Mouse (Mus musculus) adrenal gland, postnatal 4 days (tissue): ENCODE results near the gene Gm16223. TPM values are rescaled to one million over a fixed set of nuclear protein-coding genes. Genes with fewer than 3 reads are reported as not detected.

Source experiments
- DNase-seq, 2 experiments: peaks; one replicate each; pipeline ENCODE4 v3.0.0; 2021 to 2022; ENCODE audit warnings: low spot score in 2 of 2, mixed read lengths in 2 of 2
- long read RNA-seq, 2 experiments: library from polyadenylated mRNA; stranded (forward); transcript quantifications; one replicate each; pipeline ENCODE4 v2.0.0; 2021
- total RNA-seq, 2 experiments: library from RNA; stranded (reverse); gene quantifications; 2 replicates each; pipeline ENCODE4 v1.2.3; 2021

Gm16223 gene
- total RNA-seq, result under 1 TPM in 1 of 2 experiments, not detected in 1; 0.14 TPM
- long read RNA-seq, experiment 1, result 0 reads
- long read RNA-seq, experiment 2, result 0 reads

DNA sequence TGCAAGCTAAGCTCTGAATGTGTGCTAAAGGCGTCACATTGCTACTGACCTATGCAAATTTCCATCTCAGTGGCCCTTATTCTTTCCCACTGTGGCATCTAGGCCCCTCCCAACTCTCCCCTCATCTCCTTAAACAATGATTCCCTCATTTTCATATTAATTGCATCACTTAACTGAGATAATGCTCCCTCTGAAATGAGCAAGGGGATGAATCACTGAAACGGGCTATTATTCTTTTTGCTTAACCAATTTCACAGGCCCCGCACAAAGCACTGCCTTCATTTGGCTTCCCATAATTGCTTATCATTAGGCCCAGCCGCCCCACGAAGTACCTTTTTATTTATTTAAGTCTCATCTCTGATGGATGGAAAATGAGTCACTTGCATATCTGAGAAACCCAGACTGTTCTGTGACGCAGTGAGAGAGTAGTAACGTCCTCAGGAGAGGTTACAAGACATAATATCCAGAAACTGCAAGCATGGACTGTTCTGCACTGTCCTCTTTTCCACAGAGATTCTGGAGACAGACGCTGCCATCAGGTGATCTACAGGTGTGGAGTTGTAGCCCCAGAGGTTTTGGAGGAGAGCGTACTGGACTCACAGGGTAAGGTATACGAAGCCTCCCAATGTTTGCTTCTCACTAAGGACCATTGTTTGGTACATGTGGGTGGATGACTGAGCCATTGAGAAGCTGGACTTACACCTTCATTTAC lies at the start of gene Gm16223:
Gene Gm16223, plus strand, starts transcription at position 485 of the 712 bp plus-strand sequence.
- DNase-seq, result no peak

DNA sequence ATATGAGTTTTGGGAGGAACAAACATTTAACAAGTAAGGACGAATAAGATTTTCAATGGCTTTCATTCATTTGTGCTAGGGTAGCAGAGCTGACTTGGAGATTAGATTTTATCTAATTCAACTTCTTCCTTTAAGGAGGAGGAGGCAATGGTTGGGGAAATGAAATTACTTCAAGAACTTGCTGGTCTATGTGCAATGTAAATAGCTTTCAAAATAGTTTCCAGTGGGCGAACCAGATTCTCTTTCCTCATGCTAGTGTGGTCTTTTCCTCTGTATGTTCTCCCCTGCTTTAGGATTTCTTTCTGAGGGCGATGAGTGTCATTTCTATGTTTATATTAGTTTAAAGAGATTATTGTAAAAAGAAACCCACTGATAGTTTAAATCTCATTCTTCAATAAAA lies 45.7 kb upstream of the Gm16223 start:
- DNase-seq, result no peak

DNA sequence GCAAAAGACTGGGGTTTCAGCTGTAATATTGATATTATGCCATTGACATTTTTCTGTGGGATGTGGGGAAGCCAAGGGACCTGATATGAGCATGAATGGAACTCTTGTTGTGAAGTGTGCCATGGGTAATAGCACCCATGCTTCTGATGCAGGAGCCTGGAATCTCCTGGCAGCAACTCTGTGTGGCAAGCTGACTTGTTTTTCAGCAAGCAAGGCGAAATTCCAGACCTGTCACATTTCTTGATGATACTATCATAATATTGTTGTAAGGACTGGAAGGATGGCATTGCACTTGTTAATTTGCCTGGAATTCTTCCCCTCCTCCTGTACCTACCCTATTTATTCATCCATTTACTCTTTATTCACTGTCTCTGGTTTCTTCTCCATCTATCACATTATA lies 44.2 kb upstream of the Gm16223 start:
- DNase-seq, result no peak

DNA sequence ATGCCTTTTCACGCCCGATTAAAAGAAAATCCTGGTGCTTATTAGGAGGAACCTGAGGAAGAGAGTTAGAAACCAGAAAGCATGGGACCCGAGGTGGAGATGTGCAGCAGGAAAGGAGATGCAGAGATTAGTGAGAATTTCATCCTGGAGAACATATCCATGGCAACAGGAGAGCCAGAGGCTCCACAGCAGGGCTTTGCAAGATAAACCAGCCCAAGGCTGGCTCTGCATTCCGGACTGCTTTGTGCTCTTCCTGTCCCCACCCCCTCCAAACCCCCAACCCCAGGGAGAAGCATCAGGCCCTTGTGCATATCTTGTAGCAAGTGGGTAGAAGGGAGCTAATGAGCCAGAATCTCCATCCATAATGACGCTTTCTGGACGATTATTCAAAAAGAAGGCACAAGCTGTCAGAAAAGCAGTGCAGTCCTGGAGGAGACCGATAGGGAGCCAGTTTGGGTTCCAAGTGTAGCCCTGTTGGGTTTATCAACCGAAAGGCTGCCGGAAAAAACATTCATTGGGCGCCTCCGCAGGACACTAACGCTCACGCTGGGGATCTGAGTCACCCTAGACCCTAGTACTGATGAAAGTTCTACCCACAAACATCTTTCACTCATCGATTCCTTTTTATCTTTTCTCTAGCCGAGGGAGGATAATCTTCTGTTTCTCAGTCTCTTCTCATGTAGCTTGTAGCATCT lies 31.2 kb upstream of the Gm16223 start:
- DNase-seq, result no peak

DNA sequence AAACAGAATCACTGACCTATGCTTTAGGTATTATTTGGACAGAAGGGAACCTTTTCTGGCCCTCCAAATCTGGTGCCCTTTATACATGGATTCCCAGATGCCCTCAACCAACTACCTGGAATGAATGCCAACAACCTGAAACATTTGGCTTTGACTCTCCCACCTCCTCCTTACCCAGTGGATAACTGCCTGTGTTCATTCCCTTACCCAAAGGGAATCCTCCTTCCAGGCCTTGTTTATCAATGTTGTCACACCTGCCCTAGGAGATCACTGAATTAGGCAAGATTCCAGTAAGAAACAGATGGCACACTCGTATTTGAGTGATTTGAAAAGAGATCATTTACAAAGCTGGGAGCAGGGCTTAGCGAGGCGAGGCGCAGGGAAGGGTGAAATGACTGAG lies 13.1 kb upstream of the Gm16223 start:
- DNase-seq, result no peak

DNA sequence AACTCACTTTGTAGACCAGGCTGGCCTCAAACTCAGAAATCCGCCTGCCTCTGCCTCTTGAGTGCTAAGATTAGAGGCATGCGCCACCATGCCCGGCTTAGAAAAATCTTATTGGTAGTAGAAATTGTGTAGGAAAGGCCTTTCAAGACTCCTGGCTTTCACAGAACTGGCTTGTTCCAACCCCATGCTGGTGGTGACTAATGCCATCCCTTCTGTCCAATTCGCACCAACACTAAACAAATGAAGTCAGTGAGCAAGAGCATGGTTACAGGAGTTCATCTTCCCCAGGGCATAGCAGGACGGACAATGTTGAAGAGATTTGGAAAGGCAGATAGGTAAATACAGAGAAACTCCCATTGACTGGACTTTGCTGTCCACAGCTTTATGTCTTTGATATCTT lies 12.6 kb upstream of the Gm16223 start:
- DNase-seq, result no peak

DNA sequence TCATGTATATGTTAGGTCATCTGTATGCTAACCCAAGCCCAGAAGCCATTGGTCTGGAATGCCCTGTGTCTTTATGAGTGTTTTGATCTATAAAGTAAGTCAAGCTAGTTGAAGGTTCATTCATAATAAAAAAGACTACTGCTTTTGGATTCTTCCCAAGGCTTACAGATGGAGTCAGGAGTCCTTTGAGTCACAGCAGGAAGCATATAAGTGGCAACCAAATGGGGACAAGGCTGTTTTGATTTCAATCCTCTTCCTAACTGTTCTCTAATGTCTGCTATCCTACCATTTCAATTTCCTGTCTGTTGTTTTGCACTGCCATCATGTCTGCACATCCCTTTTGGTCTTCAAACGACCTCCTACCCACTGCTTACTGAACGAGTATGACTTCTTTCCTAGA lies 2.7 kb upstream of the Gm16223 start:
- DNase-seq, result no peak

DNA sequence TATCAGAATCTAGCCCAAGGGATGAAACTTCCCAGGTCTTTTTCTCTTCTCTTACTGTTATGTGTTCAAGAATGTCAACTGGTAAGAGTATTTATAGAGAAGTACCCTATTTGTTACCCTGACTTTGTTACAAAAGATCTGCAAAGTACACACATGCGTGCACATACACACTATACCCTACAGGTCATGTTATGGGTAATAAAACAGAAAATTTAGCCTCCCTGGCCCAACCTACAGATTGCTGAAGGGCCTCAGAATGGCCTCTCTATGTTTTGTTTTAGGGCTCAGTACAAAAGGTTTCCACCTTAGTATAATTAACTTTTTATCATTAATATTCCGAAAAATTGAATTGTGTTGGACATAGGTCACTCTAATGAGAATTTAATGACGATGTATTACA lies 685 bp upstream of the Gm16223 start:
- DNase-seq, result no peak

DNA sequence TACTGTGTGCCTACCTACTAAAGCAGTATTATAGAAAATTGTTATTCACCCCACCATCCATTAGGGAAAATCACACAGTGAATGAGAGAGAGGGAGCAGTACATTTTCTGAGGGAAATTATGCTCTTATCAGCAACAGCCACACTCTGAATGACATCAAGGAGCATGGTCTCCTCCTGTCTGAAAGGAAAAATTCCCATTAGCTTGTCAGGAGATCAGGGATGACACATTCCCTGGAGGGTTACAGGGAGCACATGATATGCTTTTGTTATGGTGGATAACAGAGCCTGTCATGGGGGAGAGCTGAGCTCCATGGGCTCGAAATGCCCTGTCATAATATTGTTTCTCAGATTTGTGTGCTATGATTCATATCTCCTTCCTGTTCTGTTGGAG lies 424 bp downstream of the Gm16223 start:
- no peak for DNase-seq

DNA sequence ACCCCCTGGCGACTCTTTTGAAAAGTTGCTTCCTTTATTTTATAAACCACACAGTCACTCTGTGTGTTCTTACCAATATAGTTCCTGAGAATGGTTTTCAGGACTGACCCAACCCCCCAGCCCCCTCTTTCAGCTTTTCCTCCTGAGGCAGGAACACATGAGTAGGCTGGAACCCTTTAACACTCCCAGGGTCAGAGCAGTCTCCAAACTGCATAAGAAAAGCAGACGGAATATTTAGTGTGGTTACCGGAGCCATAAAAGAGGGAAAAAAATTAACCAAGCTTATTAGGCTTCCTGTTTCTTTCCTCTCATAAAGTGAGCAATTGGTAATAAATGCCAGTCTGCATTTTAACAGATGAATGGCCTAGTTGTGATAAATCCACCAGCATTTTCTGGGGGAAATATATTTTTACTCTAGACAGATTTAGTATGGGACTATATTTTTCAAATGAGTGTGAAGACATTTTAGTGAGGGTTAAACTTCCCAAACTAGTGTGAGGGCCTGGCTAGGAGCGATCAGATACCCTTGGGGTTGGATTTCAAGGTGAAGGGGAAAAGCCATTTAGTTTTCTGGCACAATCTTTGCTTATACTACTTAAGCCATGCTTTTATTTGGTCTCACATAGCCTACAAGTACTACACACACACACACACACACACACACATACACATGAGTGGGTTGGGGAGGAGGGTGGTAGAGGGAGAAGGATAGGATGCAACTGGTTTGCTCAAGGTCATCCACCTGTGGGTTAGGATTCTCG lies 49.0 kb downstream of the Gm16223 start:
- DNase-seq, result no peak

DNA sequence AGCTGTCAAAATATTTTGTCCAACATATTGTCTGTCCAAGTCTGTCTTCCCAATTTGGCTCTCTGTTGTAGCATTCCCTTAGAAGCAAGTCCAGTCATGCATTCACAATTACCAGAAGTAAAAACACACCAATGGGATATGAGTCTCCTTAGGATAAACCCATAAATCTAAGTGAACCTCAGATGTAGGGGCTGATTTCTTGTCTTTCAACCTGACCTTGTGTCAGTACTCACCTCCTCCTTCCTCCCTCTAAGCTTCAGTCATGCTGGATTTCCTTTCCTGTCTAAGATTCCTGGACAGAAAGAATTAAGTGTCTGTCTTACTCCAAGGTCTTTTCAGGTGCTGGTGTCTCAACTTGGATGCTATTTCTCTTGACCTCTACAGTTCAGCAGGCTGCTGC lies 57.8 kb downstream of the Gm16223 start:
- DNase-seq, result no peak

DNA sequence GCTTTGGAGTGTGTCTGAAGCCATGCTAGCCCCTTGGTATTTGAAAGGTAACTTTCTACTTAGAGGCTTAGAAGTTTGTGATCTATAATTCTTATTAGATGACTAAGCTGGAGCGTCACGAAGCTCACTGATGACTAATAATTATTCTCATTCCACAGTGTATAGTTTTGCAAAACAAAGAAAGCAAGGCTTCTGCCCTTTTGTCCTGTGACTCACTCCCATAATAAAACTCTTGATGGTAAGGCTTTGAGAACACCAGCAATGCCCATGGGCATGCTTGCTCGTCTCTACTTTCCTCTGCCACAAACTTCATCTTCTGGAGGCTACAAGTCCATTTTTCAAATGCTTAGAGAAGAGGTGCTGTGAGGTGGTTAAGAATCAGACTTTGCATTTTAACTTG lies 87.9 kb downstream of the Gm16223 start:
- DNase-seq, result no peak

DNA sequence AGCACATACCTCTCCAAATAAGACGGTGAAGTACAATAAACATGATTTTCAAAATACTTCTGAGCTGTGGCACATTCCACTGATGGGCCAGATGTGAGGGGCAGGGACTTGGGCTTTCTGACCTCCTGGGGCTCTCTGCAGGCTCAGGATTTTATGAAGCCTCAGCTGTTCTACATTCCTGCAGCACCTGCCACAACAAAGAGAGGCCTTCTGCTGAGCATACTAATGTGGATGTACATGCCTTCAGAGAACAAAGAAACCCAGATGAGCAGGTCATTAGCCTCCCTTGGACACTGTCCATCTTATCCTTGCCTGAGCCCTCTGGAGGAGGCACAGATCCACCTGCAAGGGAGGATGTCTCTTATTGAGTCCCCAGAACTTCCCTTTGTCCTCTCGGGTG lies 97.0 kb downstream of the Gm16223 start:
- no peak for DNase-seq

DNA sequence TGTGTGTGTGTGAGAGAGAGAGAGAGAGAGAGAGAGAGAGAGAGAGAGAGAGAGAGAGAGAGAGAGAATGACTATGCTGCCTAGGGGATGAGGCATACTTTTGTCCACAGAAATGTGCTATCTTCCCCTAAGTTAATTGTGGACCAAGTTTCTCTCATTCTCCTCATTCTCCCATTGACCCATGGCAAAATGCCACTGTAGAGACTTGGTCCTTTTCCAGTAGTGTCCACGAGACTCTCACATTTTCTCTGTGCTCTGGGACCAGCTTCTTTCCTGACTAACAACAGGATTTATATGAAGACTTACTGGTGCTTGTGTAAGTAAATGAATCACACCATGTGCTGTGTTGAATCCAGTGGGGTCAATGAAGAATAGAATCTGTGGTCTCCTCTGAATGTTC lies 98.6 kb downstream of the Gm16223 start:
- DNase-seq, result no peak

DNA sequence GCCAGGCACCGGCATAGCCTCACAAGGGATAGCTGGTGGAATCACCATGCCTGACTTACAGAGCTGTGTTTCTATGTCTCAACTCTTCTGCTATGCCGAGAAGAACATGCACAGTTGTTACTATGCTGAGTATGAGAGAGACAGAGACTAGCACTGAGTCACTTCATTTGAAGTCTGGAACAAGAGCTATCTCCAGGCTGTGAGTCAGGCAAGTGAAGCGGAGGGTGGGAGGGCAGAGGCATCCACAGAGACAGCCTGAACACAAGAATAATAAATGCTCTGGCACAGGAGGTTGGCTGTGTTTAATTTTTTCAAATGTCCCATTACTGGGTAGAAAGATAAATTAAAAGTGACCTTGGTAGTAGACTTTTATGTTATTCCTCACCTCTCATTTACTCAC lies 100.3 kb downstream of the Gm16223 start:
- DNase-seq, result no peak

DNA sequence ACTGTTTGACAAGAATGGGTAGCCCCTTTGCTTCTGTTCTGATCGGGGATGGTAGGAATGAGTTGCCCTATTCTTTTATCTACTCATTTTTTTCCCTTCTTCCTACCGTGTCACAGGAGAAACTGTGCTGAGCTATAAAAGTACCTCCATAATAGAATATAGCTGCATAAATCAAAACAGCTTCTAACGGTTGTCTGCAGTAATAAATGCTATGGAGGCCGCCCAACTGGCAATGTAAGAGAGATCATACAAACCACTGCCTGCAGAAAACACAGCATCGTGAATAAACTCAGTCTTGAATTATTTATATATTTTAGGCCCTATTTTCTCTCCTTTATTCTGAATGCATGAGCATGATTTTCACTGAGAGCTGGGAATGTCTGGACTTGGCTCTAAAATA lies 101.0 kb downstream of the Gm16223 start:
- no peak for DNase-seq

DNA sequence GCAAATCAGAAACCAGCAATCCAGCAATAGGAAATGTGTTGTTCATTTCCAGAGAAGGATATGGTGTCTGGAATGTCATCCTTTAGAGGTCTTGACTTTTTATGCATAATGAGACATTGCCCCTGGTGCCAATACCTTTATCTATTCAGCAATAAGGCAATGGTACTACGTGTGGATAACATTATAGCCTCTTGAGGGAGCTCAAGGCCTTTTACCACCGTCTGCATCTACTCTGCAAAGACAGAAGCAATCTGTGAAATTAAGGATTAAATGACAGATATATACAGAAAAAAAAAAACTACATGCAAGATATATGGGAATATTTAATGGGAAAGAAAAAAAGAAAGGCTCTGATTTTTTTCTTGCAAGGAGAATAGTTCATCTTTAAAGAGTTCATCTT lies 106.3 kb downstream of the Gm16223 start:
- DNase-seq, result no peak

DNA sequence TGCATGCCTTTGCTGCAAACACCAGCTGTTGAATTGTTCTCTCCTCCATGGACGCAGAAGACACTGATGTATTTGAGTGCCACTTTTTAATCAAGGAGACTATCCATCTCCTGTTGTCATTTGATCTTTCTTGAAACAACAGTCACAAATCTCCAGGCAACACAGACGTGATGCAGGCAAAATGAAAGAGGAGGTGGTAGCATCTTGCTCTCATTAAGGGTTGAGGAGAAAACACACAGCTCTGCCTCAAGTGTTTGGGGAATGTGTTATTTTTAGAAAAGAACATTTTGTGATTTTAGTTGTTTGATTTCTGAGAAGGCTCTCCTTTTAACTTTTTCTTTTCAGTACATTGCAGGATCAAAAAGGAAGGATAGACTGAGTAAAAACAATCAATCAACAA lies 107.7 kb downstream of the Gm16223 start:
- no peak for DNase-seq

DNA sequence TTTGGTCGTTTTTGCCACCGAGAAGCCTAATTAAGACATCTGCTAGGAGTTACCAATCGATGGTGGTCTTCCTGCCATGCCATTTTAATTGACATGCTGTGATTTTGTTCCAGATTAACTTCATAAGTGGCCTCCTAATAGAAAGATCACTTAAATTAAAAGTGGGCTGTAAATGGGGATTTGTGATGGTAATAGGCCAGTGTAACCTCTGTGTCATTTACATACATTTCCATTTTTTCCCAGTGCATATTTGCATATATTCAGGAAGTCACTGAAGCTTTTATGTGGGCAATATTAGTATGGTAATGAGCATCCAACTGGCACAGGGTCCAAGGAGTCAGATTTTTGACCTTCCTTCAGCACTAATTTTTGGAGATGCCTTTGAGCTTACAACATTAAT lies 130.7 kb downstream of the Gm16223 start:
- DNase-seq, result no peak

DNA sequence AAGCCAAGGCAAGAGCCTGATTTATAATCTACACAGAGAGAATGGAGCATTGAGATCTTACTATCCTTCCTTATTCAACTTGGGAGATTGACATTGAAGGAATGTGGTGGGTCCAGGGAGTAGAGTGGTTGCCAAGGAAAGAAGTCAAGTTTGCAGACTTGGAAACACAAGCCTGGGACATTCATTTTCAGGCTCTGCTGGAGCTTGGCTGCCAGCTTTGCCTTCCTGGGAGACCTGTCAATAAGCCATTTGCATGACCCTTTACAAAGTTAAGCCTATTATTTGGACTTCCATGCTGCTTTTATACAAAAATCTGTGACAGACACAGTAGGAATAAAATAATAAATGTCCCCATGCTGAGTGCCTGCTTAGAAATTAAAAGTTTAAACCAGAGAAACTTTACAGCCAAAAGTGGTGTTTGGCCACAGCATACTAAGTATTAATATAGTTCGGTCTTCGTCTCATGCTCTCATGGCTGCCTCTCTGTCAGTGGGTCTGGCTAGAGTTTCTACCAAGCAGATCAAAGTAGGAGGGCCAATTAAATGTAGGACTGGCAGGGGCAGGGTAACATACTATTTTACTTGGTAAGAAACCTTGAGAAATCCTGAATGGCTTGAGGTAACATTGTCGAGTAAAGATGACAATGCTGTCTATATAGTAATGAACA lies 139.8 kb downstream of the Gm16223 start:
- DNase-seq, result no peak

DNA sequence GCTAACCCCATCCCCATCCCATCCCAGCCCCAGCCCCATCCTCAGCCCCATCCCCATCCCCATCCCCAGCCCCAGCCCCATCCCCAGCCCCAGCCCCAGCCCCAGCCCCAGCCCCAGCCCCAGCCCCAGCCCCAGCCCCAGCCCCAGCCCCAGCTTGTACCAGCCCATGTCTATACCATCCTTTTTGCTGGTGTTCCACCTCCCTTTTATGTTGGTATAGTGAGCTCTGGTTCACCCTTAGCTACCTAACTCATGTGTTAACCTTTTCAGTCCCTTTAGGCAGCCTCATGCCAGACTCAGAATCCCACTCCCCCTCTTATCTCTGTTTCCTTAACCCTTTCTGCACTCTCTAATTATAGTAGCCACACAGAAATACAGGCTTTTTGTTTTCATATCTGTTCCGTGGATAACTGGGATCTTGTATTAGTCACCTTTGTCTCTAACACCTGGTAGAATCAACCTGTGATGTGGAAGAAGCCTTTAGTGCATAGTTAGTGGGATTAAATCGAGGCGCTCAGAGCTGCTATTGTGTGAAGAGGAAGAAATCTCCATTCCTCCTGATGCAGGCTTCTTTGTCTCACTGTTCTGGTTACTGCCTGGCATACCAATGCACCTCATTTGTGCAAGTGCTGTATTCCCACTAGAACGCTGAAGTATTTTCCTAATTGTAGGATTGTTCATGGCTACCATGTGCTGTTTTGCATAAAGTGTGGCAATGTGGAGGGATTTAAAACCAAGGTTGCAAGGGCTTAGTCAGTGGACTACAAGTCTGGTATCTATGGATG lies 144.0 kb downstream of the Gm16223 start:
- DNase-seq, result no peak
